Mouse (Mus musculus) kidney, embryonic 14.5 days (tissue): ENCODE measurements at regions not wholly inside any gene's neighbourhood (a gene's known extent, or its start where the extent isn't known, plus 50 kb on each side); places are given as distances from the start of the nearest gene placed in this dataset.

Experiments
- ATAC-seq: fragments of 200-750 bp; cut with Nextera tagmentation; 2 replicates; pipeline ENCODE4 v1.8.0; 2017; ENCODE audit warnings: moderate number of reproducible peaks, mild to moderate bottlenecking, moderate TSS enrichment, moderate library complexity; ENCODE audit not compliant: low FRiP score, low TSS enrichment
- H3K27ac ChIP-seq: fragments of 300-500 bp; sonication (generic); 2 replicates; pipeline ENCODE4 v1.5.1; 2014; ENCODE audit warnings: low read depth, mild to moderate bottlenecking, low read length, moderate library complexity, mixed read lengths
- H3K27me3 ChIP-seq: fragments of 300-500 bp; sonication (generic); 2 replicates; pipeline ENCODE4 v1.6.1; 2014; ENCODE audit warnings: mild to moderate bottlenecking, low read length; ENCODE audit not compliant: control insufficient read depth, insufficient read depth
- H3K36me3 ChIP-seq: fragments of 300-500 bp; sonication (generic); 2 replicates; pipeline ENCODE4 v1.6.1; 2014; ENCODE audit warnings: low read length, mixed read lengths; ENCODE audit not compliant: control insufficient read depth, insufficient read depth
- H3K4me1 ChIP-seq: fragments of 300-500 bp; sonication (generic); 2 replicates; pipeline ENCODE4 v1.6.1; 2014; ENCODE audit warnings: low read length, mixed read lengths; ENCODE audit not compliant: control insufficient read depth, insufficient read depth
- H3K4me2 ChIP-seq: fragments of 300-500 bp; sonication (generic); replicated peaks from 2 replicates; pipeline ENCODE4 v1.6.1; 2014; ENCODE audit warnings: low read depth, mild to moderate bottlenecking, low read length
- H3K4me3 ChIP-seq: fragments of 300-500 bp; sonication (generic); 2 replicates; pipeline ENCODE4 v1.5.1; 2014; ENCODE audit warnings: mild to moderate bottlenecking, low read length
- H3K9ac ChIP-seq: fragments of 300-500 bp; sonication (generic); 2 replicates; pipeline ENCODE4 v1.6.1; 2014; ENCODE audit warnings: low read depth, mild to moderate bottlenecking, low read length, moderate library complexity
- H3K9me3 ChIP-seq: fragments of 300-500 bp; sonication (generic); 2 replicates; pipeline ENCODE4 v1.6.1; 2016; ENCODE audit warnings: low read length; ENCODE audit not compliant: control insufficient read depth
- WGBS: fragments of 180-500 bp; shearing (Covaris S2); extraction: QIAGEN DNeasy Blood & Tissue Kit; methylation state at CpG from one replicate; pipeline ENCODE4 v1.1.7; 2014; 5-methylcytosine and 5-hydroxymethylcytosine counted together

DNA sequence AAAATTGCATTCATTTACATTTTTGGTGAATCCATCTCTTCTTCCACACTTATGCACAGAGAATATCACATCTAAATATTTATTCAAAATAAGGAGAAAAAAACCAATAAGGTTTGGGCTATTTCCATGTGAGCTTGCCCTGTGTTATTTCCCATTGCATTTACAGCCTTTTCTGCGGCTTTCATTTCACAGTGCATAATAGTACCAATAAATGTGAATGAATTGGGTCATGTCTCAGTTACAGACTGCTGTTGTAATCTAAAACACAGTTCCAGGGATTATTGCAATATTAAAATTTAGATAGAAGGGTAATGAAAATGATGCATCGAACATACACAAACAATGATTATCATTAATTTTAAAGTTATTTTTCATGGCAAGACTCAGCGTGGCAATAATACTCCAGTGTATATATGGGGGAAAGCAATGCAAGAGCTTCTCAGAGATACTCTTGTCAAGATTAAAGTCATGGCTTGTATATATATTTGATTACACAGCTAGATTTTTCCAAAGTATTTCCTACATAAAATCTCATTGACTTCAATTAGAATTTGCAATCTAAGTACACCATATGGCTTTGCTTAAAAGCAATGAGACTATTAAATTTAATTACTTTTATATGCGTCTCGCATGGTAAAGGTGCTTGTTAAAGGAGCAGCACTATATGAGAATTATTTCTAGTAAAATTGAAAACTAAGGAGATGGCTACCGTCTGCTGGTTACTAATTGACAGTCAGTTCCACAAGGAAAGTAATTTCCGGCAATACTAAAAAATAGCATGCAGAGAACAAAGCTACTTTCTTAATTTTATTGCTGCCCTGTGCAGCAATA lies 782.1 kb upstream of the Cdh9 start:
- 85% methylated on average over 7 of the region's 7 CpGs for WGBS

DNA sequence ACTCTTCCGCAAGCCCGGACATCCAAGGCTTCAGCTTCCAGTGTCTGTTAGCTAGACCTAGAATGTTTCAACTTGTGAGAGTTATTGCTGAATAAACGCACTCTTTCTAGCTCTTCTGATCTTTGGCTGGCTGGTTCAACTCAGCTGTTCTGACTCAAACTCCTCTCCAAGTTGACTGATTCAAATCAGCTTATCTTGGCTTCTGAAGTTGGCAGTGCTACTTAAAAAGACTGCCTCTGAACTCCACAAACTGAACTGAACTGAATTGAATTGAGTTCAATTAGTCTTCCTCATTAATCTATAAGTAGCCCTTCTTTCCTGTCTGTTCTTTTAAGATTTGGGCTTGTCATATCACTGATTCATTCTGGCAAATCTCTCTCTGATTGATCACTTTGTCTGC lies 769.1 kb upstream of the Cdh9 start:
- H3K27me3 ChIP-seq: no peaks in the 10 kb centered on the region
- no peak overlapping the region for H3K4me2 ChIP-seq
- H3K4me3 ChIP-seq: no peak overlapping the region
- 78% methylated on average over 3 of the region's 3 CpGs for WGBS
- H3K4me1 ChIP-seq: no peaks in the 10 kb centered on the region
- H3K9me3 ChIP-seq: no peaks in the 10 kb centered on the region
- H3K27ac ChIP-seq: no peak overlapping the region
- ATAC-seq: no peak
- H3K36me3 ChIP-seq: no peaks in the 10 kb centered on the region
- H3K9ac ChIP-seq: no peak overlapping the region

More for the DNA sequence above, 782.1 kb upstream of the Cdh9 start:
- Histone ChIP-seq H3K36me3 (no peaks in the 10 kb centered on the region), H3K4me2 (no peak overlapping the region), H3K27me3 (no peaks in the 10 kb centered on the region), H3K9me3 (no peaks in the 10 kb centered on the region), H3K4me1 (no peaks in the 10 kb centered on the region), H3K9ac (no peak overlapping the region), H3K27ac (no peak overlapping the region), H3K4me3 (no peak overlapping the region)
- no peak for ATAC-seq

DNA sequence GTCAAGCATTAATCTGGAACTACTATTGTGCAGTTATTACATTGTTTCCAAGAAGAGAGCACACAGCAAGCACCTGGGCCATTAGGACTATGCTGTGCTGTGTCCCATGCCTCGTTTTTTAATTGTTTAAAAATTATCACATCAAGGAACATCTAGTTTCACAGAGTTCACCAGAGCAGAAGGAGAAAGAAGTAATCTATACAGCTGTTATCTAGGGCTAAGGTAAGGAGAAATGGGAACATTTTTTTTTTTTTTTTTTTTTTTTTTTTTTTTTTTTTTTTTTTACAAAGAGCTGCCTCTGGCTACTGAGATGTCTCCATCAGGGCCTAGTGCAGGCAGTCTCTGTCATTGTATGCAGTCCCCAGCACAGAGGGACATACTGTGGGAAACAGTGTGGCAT lies 760.0 kb upstream of the Cdh9 start:
- Histone ChIP-seq H3K4me1 (no peaks in the 10 kb centered on the region), H3K36me3 (no peaks in the 10 kb centered on the region), H3K27me3 (no peaks in the 10 kb centered on the region), H3K27ac (no peak overlapping the region), H3K9me3 (no peaks in the 10 kb centered on the region), H3K9ac (no peak overlapping the region), H3K4me2 (no peak overlapping the region), H3K4me3 (no peak overlapping the region)
- ATAC-seq: no peak
- 59% methylated on average over 1 of the region's 1 CpGs for WGBS

DNA sequence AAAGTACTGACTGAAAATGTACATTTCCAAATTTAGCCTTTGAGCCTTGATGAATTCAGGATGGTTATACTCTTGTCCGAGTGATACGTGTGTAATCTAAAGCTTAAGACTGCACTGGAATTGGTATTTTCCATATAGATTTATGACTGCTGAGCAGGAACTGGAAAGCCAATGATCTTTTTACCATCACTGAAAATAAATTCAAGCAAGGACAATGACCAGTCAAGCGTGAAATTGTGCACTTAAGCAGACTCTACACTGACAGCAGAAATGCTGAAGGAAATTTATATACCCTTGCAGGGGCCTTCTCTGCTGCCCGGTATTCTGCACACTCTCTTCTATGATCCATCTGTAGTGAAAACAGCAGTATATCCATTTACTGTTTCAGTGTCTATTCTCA lies 751.8 kb upstream of the Cdh9 start:
- 30% methylated on average over 4 of the region's 4 CpGs for WGBS
- Histone ChIP-seq H3K4me3 (no peak overlapping the region), H3K9me3 (no peaks in the 10 kb centered on the region), H3K9ac (no peak overlapping the region), H3K27ac (no peak overlapping the region), H3K27me3 (no peaks in the 10 kb centered on the region), H3K4me1 (no peaks in the 10 kb centered on the region), H3K4me2 (no peak overlapping the region), H3K36me3 (no peaks in the 10 kb centered on the region)
- peak; percentile 49; the same call in 1 of the 2 replicates for ATAC-seq
